Mouse (Mus musculus) retina, embryonic 14.5 days (tissue): ENCODE results near the gene Anxa2.

ENCODE experiments used
- DNase-seq: peaks from one replicate; pipeline ENCODE4 v3.0.0-alpha.2; 2015; ENCODE audit warnings: low spot score

Gene Anxa2

DNA sequence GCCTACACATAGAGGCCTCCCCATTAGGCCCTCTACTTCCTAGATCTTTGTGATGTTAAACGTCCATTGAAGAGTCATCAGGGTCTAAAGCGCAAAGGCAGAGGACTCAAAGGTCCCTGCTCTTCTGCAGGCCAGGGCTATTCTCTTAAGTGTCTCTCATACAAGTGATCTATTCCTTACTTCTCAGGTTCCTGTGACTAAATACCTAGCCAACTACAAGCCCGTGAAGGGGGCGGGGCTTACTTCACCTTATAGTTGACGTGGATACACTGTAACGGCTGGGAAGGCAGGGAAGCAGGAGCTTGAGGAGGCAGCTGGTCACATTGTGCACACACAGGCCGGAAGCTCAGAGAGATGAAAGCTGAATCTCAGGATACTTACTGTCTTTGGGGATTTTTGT, 6.5 kb downstream of the Anxa2 start:
- no peak for DNase-seq

DNA sequence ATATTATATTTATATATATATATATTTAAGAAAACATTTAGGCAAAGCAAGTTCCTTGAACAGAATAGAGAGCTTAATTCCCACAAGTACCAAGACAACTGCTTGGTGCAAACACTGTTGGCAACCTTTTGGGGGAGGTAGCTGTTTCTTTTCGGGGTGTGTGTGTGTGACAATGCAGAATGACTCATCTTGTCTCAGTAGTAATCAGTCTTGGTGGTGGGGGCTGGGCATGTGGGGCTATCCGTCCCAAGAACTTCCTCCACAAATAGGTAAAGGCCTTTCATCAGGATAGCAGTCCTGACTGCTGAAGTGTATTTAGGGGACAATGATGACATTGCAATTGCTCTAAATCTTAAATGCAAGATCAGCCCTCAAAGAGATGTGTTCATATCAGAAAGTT, 9.6 kb downstream of the Anxa2 start:
- DNase-seq = no peak

DNA sequence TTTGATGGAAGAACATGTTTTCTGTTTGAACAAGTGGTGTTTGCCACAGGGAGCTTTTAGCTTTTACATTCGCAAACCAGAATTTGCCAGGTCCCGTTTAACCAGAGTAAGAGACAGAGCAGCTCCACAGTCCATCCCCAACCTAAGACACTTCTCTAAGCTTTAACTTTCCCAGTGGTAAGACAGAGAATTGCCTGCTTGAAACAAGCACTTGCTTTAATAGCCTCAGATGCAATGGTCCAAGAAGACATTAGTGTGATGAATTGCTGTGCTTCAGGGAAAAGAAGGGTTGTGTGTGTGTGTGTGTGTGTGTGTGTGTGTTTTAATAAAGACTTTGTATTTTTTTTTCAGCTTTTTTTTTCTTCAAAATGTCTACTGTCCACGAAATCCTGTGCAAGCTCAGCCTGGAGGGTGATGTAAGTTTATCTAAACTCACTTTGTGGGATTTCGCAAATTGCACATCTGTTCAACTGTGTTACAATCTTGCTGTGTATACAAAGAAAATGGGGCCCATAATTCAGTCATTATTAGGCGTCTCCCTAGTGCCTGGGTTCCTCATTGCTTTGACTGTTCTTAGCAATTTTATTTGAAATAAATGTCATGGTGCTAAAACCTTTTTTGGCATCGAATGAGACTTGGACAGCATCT, 10.8 kb downstream of the Anxa2 start:
- no peak for DNase-seq

DNA sequence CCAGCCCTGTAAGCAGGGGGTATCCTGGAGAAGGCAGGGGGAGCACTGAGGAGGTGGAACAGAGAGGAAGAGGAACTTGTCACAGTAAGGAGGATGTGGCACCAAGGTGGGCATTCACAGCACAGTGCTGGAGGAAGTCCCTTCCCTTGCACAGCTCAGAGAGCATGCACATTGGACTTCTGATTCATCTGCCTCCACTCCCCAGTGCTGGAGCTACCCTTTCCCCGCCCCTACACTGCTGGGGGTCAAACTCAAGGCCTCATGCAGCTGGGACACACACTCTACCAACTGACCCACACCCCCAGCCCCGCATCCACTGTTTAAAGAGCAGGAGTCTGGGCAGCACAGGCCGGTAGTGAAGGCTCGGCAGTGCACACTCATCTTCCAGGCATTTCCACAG, 12.7 kb downstream of the Anxa2 start:
- no peak for DNase-seq

DNA sequence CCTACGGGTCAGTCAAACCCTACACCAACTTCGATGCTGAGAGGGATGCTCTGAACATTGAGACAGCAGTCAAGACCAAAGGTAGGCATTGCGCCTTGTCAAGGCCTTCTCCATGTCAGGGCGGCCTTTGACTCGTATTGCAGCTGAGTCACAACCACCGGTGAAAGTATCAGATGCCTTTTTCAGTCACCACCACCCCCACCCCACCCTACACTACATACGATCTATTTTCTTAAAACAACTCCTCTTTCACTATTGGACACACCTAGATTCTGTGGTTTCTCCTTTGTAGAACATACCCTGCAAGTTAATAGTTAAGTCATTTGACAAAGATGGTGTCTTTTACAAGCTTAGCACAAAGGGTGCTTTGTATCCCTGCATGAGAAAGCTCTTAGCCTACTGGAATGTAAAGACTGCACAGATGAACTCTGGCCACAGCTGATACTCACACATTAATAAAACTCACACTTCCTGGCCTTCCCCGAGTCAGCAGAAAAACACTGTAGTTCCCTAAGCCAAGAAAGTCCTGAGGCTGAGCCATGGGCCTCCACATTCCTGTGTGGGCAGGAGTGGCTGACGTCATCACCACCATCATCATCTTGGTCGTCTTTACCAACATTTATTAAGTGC, 14.0 kb downstream of the Anxa2 start:
- DNase-seq = no peak

DNA sequence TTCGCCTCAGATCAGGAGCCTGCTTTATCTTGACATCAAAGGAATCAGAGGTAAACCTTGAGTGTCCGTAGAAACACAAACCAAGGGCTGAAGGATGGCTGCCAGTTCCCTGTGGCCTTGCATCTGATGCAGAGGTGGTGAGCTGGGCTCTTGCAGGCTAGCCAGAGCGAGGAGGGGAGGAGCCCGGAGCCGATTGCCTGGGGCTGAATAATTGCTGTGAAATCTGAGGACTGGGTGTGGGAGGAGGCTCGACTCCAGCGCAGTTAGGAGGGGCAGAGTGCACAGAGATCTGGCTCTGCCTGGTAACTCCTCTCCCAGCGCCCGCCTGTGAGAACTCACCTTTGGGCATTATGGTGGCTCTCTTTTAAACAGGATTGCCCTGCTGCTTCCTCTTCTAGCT, 15.6 kb downstream of the Anxa2 start:
- DNase-seq = peak; percentile 70

DNA sequence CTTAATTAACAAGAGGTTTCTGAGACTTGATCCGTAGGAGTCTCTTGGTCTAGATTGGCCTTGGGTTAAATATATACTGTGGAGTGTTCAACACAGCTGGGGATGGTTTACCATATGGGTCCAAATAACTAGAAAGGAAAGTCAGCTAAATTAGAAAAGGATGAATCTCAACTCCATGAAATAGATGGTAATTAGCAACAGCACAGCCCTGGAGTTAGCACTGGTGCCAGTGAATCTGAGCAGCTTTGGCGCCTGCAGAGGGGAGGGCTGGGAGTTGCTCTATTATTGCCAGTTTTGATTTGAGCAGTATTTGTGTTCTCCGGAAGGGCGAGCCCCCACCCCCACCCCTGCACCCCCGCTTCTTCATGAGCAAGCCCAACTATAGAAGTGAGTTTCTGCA, 16.9 kb downstream of the Anxa2 start:
- DNase-seq = no peak

DNA sequence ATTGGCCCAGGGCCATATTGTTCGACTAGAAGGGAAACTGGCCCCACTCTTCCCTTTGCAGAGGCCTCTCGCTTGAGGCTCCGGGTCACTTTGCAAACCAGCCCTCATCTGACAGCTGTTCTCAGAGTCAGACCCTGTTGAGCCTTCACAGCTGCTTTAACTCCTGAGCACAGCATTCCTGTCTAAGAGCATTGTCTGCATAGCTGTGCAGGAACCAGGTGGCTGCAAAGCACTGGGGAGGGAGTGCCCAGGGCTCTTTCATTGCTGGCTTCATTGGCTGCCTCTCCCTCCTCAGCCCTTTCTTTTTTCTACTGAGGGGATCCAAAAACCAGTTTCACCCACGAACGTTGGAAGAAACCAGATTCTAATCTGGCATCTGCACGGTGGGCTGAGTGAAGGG, 17.5 kb downstream of the Anxa2 start:
- peak; percentile 46 for DNase-seq

DNA sequence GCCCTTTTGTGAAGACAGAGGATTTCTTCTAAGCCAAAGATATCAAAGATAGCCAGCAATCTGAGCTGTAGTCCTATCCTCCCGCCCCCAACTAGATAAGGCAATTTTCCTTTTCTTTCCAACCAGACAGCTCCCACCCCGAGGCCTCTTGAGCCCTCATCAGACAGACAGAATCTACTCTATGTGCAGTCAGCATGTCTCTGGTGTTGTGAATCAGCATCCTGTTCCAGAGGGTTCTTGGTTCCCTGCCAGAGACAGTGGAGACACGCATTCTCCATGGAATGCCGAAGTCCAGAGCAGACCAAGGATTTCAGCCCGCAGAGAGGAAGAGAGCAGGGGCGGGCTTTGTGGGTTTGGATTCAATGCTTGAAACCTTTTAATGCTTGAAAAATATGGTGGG, 19.3 kb downstream of the Anxa2 start:
- DNase-seq = no peak

DNA sequence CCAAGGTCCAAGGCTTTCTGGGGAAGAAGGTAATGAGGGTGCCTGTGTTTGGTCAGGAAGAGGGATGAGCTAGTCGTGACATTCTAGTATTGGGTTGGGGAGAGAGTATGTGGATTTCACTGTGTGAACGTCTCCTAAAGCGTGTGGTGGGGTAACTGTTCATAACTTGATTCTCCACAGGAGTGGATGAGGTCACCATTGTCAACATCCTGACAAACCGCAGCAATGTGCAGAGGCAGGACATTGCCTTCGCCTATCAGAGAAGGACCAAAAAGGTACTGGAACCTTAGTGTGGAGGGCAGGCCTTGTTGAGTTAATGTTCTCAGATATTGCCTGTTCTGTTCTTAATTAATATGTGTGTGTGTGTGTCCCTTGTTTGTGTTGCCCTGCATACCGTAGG, 22.5 kb downstream of the Anxa2 start:
- no peak for DNase-seq

DNA sequence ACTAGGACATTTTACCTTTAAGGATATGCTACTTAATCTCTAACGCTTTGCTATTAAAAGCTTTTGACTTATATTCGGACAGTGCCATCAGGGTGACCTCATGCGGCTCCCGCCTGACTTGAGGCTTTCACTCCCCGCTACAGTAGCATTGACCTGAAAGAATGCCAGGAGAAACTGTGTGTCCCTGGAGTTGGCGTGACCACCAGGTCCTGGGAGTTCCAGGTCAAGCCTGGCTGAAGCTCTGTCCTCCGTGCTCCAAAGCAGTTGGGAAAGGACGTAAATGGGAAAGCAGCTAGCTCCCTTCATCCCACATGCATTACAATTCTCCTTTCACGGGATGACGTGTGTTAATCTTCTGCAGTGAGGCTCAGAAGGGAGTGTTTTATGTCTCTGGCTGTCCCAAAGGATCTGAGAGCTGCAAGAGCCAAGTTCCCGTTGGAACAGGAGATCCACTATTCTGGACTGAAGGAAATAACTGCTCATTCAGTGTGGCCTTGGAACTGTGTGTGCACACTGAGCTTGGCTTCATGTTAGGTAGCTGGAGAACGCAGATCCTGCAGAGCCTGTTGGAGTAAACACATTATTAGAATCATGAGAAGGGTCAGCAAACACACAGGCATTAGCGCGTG, 23.9 kb downstream of the Anxa2 start:
- DNase-seq = no peak

DNA sequence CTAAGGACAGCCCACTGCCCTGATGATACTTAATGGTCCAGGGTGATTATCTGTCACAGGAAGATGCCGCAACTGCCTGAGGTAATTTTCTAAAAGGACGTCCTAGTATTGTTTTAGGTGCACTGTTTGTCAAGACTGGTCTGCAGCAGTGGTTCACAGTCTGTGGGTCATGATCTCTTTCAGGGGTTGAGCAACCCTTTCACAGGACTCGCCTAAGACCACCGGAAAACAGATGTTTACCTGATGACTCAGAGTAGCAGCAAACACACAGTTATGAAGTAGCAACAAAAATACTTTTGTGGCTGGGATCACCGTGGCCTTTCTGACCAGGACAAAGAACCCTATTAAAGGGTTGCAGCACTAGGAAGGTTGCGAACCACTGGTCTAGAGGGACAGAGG, 24.4 kb downstream of the Anxa2 start:
- DNase-seq = no peak

DNA sequence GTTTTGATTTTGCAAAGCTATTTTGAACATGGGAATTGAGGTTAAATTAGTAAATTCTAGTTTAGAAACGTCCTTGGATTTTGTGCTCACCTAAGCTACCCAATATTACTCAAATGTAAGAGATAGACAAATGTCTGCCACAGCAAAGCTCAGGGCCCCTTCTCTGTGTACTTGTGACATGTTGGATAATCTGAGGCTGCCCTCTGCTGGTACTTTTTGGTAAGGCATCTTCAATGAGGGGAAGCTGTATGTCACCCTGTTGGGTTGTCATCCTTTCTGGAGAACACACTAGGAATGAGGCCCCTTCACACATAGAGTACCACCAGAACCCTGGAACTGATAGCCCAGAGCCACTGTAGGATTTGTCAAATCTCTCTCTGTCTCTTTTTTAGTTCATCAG, 26.9 kb downstream of the Anxa2 start:
- peak; percentile 93 for DNase-seq

DNA sequence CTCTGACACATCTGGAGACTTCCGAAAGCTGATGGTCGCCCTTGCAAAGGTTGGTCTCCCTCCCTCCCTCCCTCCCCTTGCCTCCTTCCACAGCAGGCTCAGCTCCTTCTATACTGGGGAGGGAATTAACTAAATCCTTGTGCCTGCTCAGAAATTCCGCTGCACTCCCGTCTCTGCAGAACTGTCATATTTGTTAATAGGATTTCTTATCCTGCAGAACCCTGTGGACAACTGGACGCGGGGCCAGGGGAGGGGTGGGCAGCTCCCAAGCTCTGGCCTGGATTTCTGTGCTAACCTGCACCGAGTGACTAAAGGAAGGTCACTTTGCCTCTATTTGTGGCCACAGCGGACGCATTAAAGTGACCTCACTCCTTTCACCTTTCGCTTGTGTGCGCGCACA, 30.4 kb downstream of the Anxa2 start:
- peak; percentile 47 for DNase-seq

DNA sequence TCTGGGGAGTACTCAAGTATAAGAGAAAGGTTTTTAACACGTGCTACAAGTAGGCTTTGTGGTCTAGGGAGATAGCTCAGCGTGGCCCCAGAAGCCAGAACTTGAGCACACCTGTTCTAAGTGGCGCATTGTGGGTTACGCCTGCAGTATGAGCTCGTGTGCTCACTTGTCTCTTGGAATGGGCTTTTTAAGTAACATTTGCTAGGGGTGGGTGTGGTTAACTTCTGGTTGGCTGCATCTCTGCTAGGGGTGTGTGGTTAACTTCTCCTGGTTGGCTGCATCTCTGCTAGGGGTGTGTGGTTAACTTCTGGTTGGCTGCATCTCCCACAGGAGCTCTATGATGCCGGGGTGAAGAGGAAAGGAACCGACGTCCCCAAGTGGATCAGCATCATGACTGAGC, 32.7 kb downstream of the Anxa2 start:
- no peak for DNase-seq

DNA sequence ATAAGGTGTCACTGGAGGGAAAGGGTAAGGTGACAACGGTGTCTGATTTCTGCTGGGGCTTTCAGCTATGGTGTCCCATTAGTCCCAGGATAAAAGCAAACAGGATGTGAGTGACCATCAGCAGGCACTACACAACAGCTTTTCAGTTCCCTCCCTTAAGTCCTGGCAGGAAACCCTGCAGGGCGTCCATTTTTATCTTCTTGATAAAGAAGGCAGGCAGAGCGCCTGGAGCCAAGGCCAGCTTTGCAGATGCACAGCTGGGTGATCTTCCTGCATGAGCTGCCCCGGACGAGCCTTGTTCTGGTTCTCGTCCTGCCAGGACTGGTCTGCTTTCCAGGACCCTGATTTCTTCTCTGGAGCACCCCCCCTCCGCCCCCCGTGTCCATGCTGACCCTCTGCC, 35.1 kb downstream of the Anxa2 start:
- DNase-seq = no peak

DNA sequence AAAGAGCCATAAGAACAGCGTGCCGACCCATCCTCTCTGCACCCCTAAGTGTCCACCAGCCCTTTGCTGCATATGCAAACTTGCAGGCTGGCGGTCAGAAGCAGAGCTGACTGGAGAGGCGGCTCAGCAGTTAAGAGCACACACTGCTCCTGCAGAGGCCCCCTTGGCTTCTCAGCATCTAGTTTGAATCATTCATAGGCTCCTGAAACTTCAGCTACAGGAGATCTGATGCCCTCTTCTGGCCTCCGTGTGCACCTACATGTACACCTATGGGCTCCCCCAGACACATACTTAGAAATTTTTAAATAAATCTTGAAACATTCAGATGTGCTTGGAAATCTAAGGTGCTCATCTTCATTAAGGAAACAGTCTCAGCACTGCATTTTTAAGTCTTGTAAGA, 35.6 kb downstream of the Anxa2 start:
- DNase-seq = peak; percentile 66

DNA sequence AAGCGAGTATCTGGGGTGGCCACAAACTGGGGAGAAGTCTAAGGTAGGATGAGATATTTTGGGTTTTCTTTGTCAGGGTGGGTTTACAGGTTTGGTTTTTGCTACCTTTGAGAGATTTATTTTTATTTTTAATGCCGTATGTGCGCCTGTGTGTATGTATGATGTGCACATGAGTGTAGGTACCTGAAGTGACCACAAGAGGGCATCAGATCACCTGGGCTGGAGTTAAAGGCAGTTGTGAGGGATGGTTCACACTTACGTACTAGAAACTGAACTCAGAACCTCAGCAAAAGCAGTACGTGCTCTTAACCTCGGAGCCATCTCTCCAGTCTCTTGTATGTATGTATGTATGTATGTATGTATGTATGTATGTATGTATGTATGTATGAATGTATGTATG, 39.4 kb downstream of the Anxa2 start:
- DNase-seq = no peak

DNA sequence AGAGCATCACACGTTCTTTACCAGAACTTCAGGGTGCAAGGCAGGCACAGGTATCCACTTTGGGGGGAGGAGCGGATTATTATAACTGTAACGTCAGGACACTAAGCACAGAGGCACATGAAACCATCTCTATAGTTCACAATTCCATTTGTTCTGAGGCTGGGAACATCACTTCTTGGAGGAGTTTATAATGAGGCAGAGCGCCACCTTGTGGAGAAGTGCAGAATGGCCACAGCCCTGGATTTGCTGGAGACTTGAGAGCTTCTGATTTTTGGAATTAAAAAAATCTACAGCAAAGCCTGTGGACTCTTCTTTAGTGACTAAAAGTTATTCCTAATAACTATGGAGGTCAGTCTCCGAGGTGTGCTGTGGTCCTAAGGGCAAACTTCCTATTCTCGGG, 49.1 kb downstream of the Anxa2 start:
- peak; percentile 91 for DNase-seq

DNA sequence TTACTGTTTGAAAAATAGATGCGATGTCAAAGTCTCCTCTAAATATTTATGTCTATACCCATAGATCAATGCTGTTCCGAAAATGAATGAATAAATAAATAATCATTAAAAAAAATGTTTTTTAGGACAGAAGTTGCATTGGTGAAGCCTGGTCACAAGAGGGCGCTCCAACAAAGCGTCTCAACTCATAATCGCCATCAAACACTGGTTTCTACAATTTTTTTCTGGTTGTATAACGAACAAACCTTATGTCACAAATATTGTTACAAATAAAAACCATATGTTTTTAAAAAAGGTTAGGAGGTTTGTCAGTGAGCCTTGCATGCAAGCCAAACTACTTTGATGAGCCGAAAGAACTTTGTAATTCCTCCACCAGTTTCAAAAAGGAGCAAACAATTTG, 52.2 kb downstream of the Anxa2 start:
- peak; percentile 83 for DNase-seq

DNA sequence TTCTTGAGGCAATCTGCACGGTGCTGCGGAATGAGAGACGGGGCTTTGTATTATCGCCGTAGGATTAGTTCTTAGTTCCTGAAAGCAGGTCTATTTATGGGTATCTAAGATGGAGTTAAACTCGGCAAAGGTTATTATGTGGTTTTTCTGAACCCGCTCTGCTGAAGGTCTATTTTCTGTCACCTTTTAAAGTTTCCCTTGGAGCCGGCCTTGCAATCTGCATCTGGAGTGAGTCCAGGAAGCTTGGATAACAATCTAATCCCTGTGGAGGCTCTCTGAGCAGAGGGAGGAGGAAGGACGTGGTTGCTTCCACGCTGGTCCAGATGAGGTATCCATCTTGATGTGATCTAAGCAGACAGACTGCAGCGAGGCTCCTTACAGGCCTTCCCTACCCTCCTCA, 53.8 kb downstream of the Anxa2 start:
- DNase-seq = peak; percentile 60

DNA sequence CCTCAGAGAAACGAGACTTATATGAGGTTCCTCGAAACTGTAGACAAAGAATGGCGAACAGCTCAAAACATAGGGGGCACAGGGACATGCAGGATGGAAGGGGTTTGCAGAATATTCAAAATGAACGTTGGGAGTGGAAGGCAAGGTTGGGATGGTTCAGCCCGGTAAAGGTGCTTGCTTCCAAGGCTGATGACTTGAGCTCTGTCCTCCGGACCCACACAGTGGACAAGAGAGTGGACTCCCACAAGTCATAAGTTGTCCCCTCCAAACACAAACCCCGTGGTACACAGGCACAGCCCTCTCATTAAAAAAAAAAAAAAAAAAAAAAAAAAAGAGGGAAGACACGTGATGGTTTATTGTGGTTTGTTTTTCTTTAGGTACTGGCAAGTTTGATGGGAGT, 54.6 kb downstream of the Anxa2 start:
- DNase-seq = no peak

DNA sequence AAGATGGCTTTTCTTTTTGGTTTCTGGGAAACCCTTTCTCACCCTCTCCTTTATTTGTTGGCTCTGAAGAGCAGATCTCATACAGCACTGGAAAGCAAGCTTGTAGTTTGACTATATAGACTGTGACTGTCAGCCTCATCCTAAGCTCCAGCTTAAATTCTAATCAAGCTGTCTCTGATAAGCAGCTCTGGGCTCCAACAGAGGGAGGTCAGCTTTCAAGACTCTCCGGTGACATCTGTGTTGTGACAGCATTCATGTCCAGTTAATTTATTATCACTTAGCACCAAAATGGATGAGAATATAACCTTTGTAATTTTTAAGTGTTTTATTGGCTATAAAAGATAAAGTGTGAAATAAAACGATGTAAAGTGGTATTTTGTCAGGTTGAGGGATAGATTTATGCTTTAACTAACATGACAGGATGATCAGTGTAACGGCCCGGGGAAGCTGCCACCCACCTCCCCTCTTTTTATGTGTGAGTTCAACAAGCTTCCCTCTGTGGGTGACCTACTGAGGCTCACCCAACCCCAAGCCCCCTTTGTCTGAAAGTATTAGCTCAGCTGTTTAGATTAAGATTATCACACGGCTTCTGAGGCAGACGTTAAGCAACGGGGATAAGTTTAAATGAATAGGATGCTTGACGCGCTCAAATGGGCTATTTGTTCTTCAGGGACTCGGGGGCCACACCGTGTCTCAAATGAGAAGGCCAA, 58.6 kb downstream of the Anxa2 start:
- peak; percentile 62 for DNase-seq
